14 mouse cellular contexts compared by ENCODE assay signal in genomic region chr3:135519584-135519983, GRCm38 (mm10). TPM values are rescaled to one million over a fixed set of nuclear protein-coding genes. Genes with fewer than 3 reads are reported as not detected.
A peak's percentile ranks its signal among the peaks of the same experiment; 100 is the strongest.
DNase-seq lines count a peak whose midpoint lies in the region; ATAC-seq lines count a peak whose summit lies in the region.
"Had no signal": no experiment of that assay in that cellular context is flagged by ENCODE, and none has a peak within 500 bp of the region (broad histone marks: within the 10 kb centered on the region; RNA-seq: fewer than 3 reads in every experiment).

No protein-coding gene starts in this region.

- no peak overlapping the region for H3K4me3 ChIP-seq in heart, embryonic 10.5 days
- H3K4me3 ChIP-seq: liver, embryonic 12.5 days; midbrain, embryonic 12.5 days had no signal

- intact Hi-C loops in heart, postnatal 10 days (cut with DNase I), result no loop called here

- ATAC-seq in megakaryocyte progenitor cell, adult 5-6 weeks (replicated peaks; ENCODE audit: poor library complexity), result no peak
- ATAC-seq: liver, embryonic 12.5 days had no signal

- WGBS in heart, embryonic 10.5 days, result 55% methylated on average over 6 of the region's 6 CpGs

- H3K27ac ChIP-seq in heart, embryonic 10.5 days, result peak overlapping the region; percentile 73
- H3K27ac ChIP-seq: liver, embryonic 12.5 days; midbrain, embryonic 12.5 days had no signal

- peaks cover 13% of the 10 kb centered on the region for H3K36me3 ChIP-seq in heart, embryonic 10.5 days
- H3K36me3 ChIP-seq: liver, embryonic 12.5 days; midbrain, embryonic 12.5 days had no signal

- DNase-seq in heart, embryonic 10.5 days (ENCODE audit: low spot score), result no peak
- DNase-seq in heart, postnatal 4 days, result no peak
- peak; percentile 80 for DNase-seq in NIH3T3 (ENCODE audit: low read depth)
- DNase-seq in brain, adult 2 months (ENCODE audit: low read depth, low spot score), result peak; percentile 17
- peak; percentile 35 to 38 for DNase-seq in heart, postnatal 10 days
- DNase-seq in kidney, postnatal 4 days, result no peak
- DNase-seq in spleen, postnatal 10 days (ENCODE audit: low spot score in 2 of 2), result no peak
- DNase-seq: cerebellum, adult 9-11 months; lung, postnatal 14 days; right cerebral cortex, postnatal 14 days; thymus, postnatal 4 days had no signal

- no peaks in the 10 kb centered on the region for H3K9me3 ChIP-seq in heart, embryonic 10.5 days
- H3K9me3 ChIP-seq: liver, embryonic 12.5 days; midbrain, embryonic 12.5 days had no signal

- H3K4me1 ChIP-seq in heart, embryonic 10.5 days, result peaks cover 60% of the 10 kb centered on the region

- H3K27me3 ChIP-seq in heart, embryonic 10.5 days (ENCODE audit: insufficient read depth, poor library complexity, severe bottlenecking), result no peaks in the 10 kb centered on the region
- H3K27me3 ChIP-seq: liver, embryonic 12.5 days; midbrain, embryonic 12.5 days had no signal

RNA-seq across cellular contexts. Expression of gene Manba, which starts 34.2 kb away (rescaled TPM):
- polyA plus RNA-seq in heart, embryonic 10.5 days (2016; fragmentation: Nextera tagmentation; extraction: Ambion mirVana), result 17.3 and 31.0 TPM in 2 replicates
- 10 to 100 TPM; 24.8 to 26.6 TPM for total RNA-seq in heart, postnatal 4 days (2021)
- total RNA-seq in heart, postnatal 10 days (2021), result 10 to 100 TPM; 22.5 to 26.8 TPM
- total RNA-seq in megakaryocyte progenitor cell, adult 5-6 weeks (2015), result 29.1 and 30.4 TPM in 2 replicates
- total RNA-seq in megakaryocyte progenitor cell, adult 5-6 weeks (2017), result 30.4 and 33.8 TPM in 2 replicates

Comparison
In these comparisons a context has a peak if more than half of its experiments do, and no peak if none do; other contexts are left out.
1. DNase-seq: peak in NIH3T3 (single experiment), brain, adult 2 months (single experiment) and heart, postnatal 10 days (2 of 2); none in heart, embryonic 10.5 days (single experiment), heart, postnatal 4 days (single experiment), kidney, postnatal 4 days (0 of 2) and spleen, postnatal 10 days (0 of 2).